Mouse (Mus musculus): Measurements from ENCODE around the gene Lipi. TPM values are rescaled to one million over a fixed set of nuclear protein-coding genes. Genes with fewer than 3 reads are reported as not detected.

Gene Lipi
- polyA plus RNA-seq, 2 experiments: 0.38 to 1.3 TPM

DNA sequence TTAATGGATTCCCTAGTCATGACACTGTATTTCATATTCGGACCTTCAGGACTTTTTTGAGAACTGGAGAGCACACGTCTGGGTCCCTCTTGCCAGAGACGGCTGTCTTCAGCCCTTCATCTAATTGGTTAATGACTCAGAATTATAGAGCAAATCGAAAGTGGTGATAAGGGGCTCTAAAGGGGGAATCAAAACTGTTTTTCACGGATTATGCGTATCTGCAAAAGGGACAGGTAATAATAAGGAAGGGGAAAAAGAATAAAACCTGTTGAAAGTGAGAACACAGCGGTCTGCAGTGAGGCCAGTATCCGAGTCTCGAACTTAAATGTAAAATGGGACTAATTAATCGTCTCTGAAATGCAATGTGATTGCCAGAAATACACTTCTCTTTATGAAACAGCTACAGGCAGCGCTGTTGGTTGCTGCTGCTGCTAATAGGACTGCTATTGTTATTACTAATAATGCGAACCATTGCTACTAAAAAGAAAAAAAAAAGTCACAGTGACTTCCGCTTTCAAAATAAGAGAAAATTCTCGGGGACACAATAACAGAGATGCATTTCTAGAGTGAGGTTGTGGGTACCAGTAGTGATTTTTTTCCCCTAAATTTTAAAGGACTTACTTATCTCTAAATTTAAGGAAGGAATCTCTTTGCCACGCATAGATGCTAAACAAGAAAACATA, 7.8 kb upstream of the Lipi start:
- no peak for TF ChIP-seq POLR2A (IDR thresholded peaks at IDR 0.05; ENCODE audit: borderline replicate concordance, extremely low read depth, insufficient read depth, insufficient read length)
- Histone ChIP-seq H3K4me1 (ENCODE audit: control insufficient read depth, insufficient read depth, low read length) (no peaks in the 10 kb centered on the region), H3K9me3 (ENCODE audit: control insufficient read depth, low read length) (no peaks in the 10 kb centered on the region), H3K4me3 (replicated peaks; ENCODE audit: low read length) (peak overlapping the region; percentile 61), H3K27ac (replicated peaks; ENCODE audit: low read depth, low read length) (no peak overlapping the region), H3K9ac (ENCODE audit: low read depth, low read length, severe bottlenecking) (no peak overlapping the region), H3K36me3 (ENCODE audit: control insufficient read depth, insufficient read depth, low read length) (no peaks in the 10 kb centered on the region), H3K4me2 (replicated peaks; ENCODE audit: low read depth, low read length, severe bottlenecking) (peak overlapping the region; percentile 74), H3K27me3 (ENCODE audit: control insufficient read depth, insufficient read depth, low read length) (no peaks in the 10 kb centered on the region)
- 14% methylated on average over 15 of the region's 15 CpGs for WGBS
- ATAC-seq (ENCODE audit: low FRiP score, low read depth): no peak
- no peak for DNase-seq (ENCODE audit: low spot score)

- 0% methylated on average over 44 of the region's 55 CpGs for WGBS
- Histone ChIP-seq H3K36me3 (ENCODE audit: control insufficient read depth, insufficient read depth, low read length) (no peaks in the 10 kb centered on the region), H3K9me3 (ENCODE audit: control insufficient read depth, low read length) (no peaks in the 10 kb centered on the region), H3K27ac (replicated peaks; ENCODE audit: low read depth, low read length) (no peak within 1 kb of the TSS), H3K4me2 (replicated peaks; ENCODE audit: low read depth, low read length, severe bottlenecking) (peak within 1 kb of the TSS; percentile 74), H3K4me1 (ENCODE audit: control insufficient read depth, insufficient read depth, low read length) (no peaks in the 10 kb centered on the region), H3K4me3 (replicated peaks; ENCODE audit: low read length) (peak within 1 kb of the TSS; percentile 61), H3K9ac (ENCODE audit: low read depth, low read length, severe bottlenecking) (peak within 1 kb of the TSS; percentile 47), H3K27me3 (ENCODE audit: control insufficient read depth, insufficient read depth, low read length) (no peaks in the 10 kb centered on the region)
- ATAC-seq (ENCODE audit: low FRiP score, low read depth): peak; percentile 94
- no peak for TF ChIP-seq POLR2A (IDR thresholded peaks at IDR 0.05; ENCODE audit: borderline replicate concordance, extremely low read depth, insufficient read depth, insufficient read length)
- DNase-seq (ENCODE audit: low spot score): peak; percentile 71
These were observed 7.0 kb upstream of the Lipi start, which contains the start of gene Rbm11 for GRCm38 (mm10) chr16:75592671-75593500. Gene Rbm11, plus strand, starts transcription at chr16:75592844.

GRCm38 (mm10) chr16:75586466-75586865, 605 bp upstream of the Lipi start:
- no peak for DNase-seq (ENCODE audit: low spot score)

GRCm38 (mm10) chr16:75582279-75582678, 3.6 kb downstream of the Lipi start:
- Histone ChIP-seq H3K4me1 (ENCODE audit: control insufficient read depth, insufficient read depth, low read length) (no peaks in the 10 kb centered on the region), H3K4me2 (replicated peaks; ENCODE audit: low read depth, low read length, severe bottlenecking) (no peak overlapping the region), H3K27me3 (ENCODE audit: control insufficient read depth, insufficient read depth, low read length) (no peaks in the 10 kb centered on the region), H3K27ac (replicated peaks; ENCODE audit: low read depth, low read length) (no peak overlapping the region), H3K36me3 (ENCODE audit: control insufficient read depth, insufficient read depth, low read length) (no peaks in the 10 kb centered on the region), H3K9me3 (ENCODE audit: control insufficient read depth, low read length) (no peaks in the 10 kb centered on the region), H3K4me3 (replicated peaks; ENCODE audit: low read length) (no peak overlapping the region), H3K9ac (ENCODE audit: low read depth, low read length, severe bottlenecking) (no peak overlapping the region)
- TF ChIP-seq POLR2A (IDR thresholded peaks at IDR 0.05; ENCODE audit: borderline replicate concordance, extremely low read depth, insufficient read depth, insufficient read length): no peak
- no peak for ATAC-seq (ENCODE audit: low FRiP score, low read depth)
- DNase-seq (ENCODE audit: low spot score): no peak
- 37% methylated on average over 5 of the region's 5 CpGs for WGBS

More at GRCm38 (mm10) chr16:75586466-75586865, 605 bp upstream of the Lipi start:
- Histone ChIP-seq H3K4me1 (ENCODE audit: control insufficient read depth, insufficient read depth, low read length) (no peaks in the 10 kb centered on the region), H3K27ac (replicated peaks; ENCODE audit: low read depth, low read length) (no peak overlapping the region), H3K36me3 (ENCODE audit: control insufficient read depth, insufficient read depth, low read length) (no peaks in the 10 kb centered on the region), H3K4me2 (replicated peaks; ENCODE audit: low read depth, low read length, severe bottlenecking) (no peak overlapping the region), H3K9ac (ENCODE audit: low read depth, low read length, severe bottlenecking) (no peak overlapping the region), H3K9me3 (ENCODE audit: control insufficient read depth, low read length) (no peaks in the 10 kb centered on the region), H3K4me3 (replicated peaks; ENCODE audit: low read length) (no peak overlapping the region), H3K27me3 (ENCODE audit: control insufficient read depth, insufficient read depth, low read length) (no peaks in the 10 kb centered on the region)
- 17% methylated on average over 3 of the region's 3 CpGs for WGBS
- no peak for TF ChIP-seq POLR2A (IDR thresholded peaks at IDR 0.05; ENCODE audit: borderline replicate concordance, extremely low read depth, insufficient read depth, insufficient read length)
- ATAC-seq (ENCODE audit: low FRiP score, low read depth): no peak

- Histone ChIP-seq H3K4me1 (ENCODE audit: control insufficient read depth, insufficient read depth, low read length) (no peaks in the 10 kb centered on the region), H3K4me3 (replicated peaks; ENCODE audit: low read length) (no peak overlapping the region)
- 98% methylated on average over 2 of the region's 2 CpGs for WGBS
These were observed 23.0 kb downstream of the Lipi start for GRCm38 (mm10) chr16:75562910-75563309.

More at GRCm38 (mm10) chr16:75562910-75563309, 23.0 kb downstream of the Lipi start:
- Histone ChIP-seq H3K9me3 (ENCODE audit: control insufficient read depth, low read length) (no peaks in the 10 kb centered on the region), H3K27ac (replicated peaks; ENCODE audit: low read depth, low read length) (no peak overlapping the region), H3K4me2 (replicated peaks; ENCODE audit: low read depth, low read length, severe bottlenecking) (no peak overlapping the region), H3K9ac (ENCODE audit: low read depth, low read length, severe bottlenecking) (no peak overlapping the region), H3K36me3 (ENCODE audit: control insufficient read depth, insufficient read depth, low read length) (no peaks in the 10 kb centered on the region), H3K27me3 (ENCODE audit: control insufficient read depth, insufficient read depth, low read length) (no peaks in the 10 kb centered on the region)
- no peak for TF ChIP-seq POLR2A (IDR thresholded peaks at IDR 0.05; ENCODE audit: borderline replicate concordance, extremely low read depth, insufficient read depth, insufficient read length)
- no peak for DNase-seq (ENCODE audit: low spot score)
- no peak for ATAC-seq (ENCODE audit: low FRiP score, low read depth)

Measured in limb, embryonic 14.5 days (tissue).